Mouse (Mus musculus) hematopoietic stem cell, adult 5-6 weeks (primary cell): Measurements from ENCODE around the gene H2-Ab1. TPM values are rescaled to one million over a fixed set of nuclear protein-coding genes. Genes with fewer than 3 reads are reported as not detected.
"Not testable (repeated sequence)": the region's sequence is repeated elsewhere in the genome, so short reads cannot be mapped to it uniquely, and the experiment has no call there.

ENCODE experiments used
- ATAC-seq, 2 experiments: fragments of 125-278 bp in 1 of 2; replicated peaks in 1 of 2; 2 replicates each; pipeline ENCODE4 v1.8.0; 2016 to 2017; ENCODE audit warnings: inconsistent platforms in 2 of 2, mild to moderate bottlenecking in 2 of 2, moderate number of reproducible peaks in 2 of 2, low read depth in 1 of 2, moderate TSS enrichment in 1 of 2; ENCODE audit not compliant: low FRiP score in 2 of 2, poor library complexity in 2 of 2, severe bottlenecking in 2 of 2, insufficient read depth in 1 of 2, low TSS enrichment in 1 of 2
- total RNA-seq: library from RNA; stranded (forward); fragments of 172-1452, 232-1000 nt; gene quantifications from 2 replicates; pipeline ENCODE4 v1.2.3, GENCODE M21; 2017

Gene H2-Ab1
- total RNA-seq, 1 experiment from 2014 or later, result 159 TPM

- ATAC-seq, result not testable (repeated sequence)
Measured at GRCm38 (mm10) chr17:34232021-34232420, 25.5 kb upstream of the H2-Ab1 start.

- ATAC-seq, result peak; percentile 89 to 91
Measured at GRCm38 (mm10) chr17:34234926-34235325, 22.6 kb upstream of the H2-Ab1 start.

- ATAC-seq, result no peak
Measured at GRCm38 (mm10) chr17:34236691-34237090, 20.8 kb upstream of the H2-Ab1 start.

GRCm38 (mm10) chr17:34237741-34238140 is 19.7 kb upstream of the H2-Ab1 start:
- no peak for ATAC-seq

GRCm38 (mm10) chr17:34238706-34239105 is 18.8 kb upstream of the H2-Ab1 start, which contains the start of gene H2-Ob:
H2-Ob (plus strand) TSS chr17:34238903.
- peak; percentile 30 to 44; a peak in 1 of 4 replicates for ATAC-seq

GRCm38 (mm10) chr17:34239601-34240041 is 17.9 kb upstream of the H2-Ab1 start:
- peak; percentile 57 to 84 for ATAC-seq

- ATAC-seq, result no peak
Measured at GRCm38 (mm10) chr17:34240366-34240765, 17.1 kb upstream of the H2-Ab1 start.

GRCm38 (mm10) chr17:34240916-34241315 is 16.6 kb upstream of the H2-Ab1 start:
- no peak for ATAC-seq

- no peak for ATAC-seq
Measured at GRCm38 (mm10) chr17:34244656-34245055, 12.8 kb upstream of the H2-Ab1 start.

- ATAC-seq, result no peak
Measured at GRCm38 (mm10) chr17:34247047-34247446, 10.4 kb upstream of the H2-Ab1 start.

- peak in 1 of 2 experiments; percentile 63; a peak in 2 of 4 replicates for ATAC-seq
Measured at GRCm38 (mm10) chr17:34248764-34249163, 8.7 kb upstream of the H2-Ab1 start.

- ATAC-seq, result no peak
Measured at GRCm38 (mm10) chr17:34249361-34249760, 8.1 kb upstream of the H2-Ab1 start.

- ATAC-seq, result peak; percentile 63 to 77; a peak in 3 of 4 replicates
Measured at GRCm38 (mm10) chr17:34249878-34250277, 7.6 kb upstream of the H2-Ab1 start.

- no peak for ATAC-seq
Measured at GRCm38 (mm10) chr17:34251666-34252065, 5.8 kb upstream of the H2-Ab1 start.

- ATAC-seq, result no peak
Measured at GRCm38 (mm10) chr17:34256501-34256900, 988 bp upstream of the H2-Ab1 start.

- ATAC-seq, result no peak
Measured at GRCm38 (mm10) chr17:34260551-34260950, 3.1 kb downstream of the H2-Ab1 start.

- ATAC-seq, result peak; percentile 10 to 27; a peak in 1 of 4 replicates
Measured at GRCm38 (mm10) chr17:34261502-34261901, 4.0 kb downstream of the H2-Ab1 start.

- ATAC-seq, result peak; percentile 81 to 85
Measured at GRCm38 (mm10) chr17:34263068-34263467, 5.6 kb downstream of the H2-Ab1 start.

- peak in 1 of 2 experiments; percentile 33; a peak in 1 of 4 replicates for ATAC-seq
Measured at GRCm38 (mm10) chr17:34263811-34264371, 6.4 kb downstream of the H2-Ab1 start.
